Mouse (Mus musculus): ENCODE data around the gene Olfr381.
"Not testable (repeated sequence)": the region's sequence is repeated elsewhere in the genome, so short reads cannot be mapped to it uniquely, and the experiment has no call there.

The Olfr381 gene

DNA sequence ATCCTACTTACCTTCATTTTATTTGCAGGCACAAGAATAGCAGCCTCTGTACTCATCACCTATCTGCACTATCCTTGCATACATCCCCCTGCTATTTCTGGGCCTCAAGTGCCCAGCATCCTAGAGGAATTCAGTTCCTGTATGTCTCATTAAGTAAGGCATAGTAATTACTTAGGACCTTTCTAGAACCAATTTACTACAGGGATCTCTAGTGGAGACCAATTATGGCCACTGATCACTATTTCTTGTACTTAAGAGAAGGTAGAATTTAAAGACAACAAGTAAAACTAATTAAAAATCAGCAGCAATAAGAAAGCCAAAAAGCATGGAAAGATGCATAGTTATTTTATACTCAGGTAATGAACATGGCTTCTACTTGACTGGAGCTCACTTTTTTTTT lies at the start of gene Olfr381:
TSS of gene Olfr381 (minus strand) at position 101 of the 400 bp plus-strand sequence.
- DNase-seq (ENCODE audit: low read depth): no peak

- not testable (repeated sequence) for DNase-seq (ENCODE audit: low read depth)
Observed at GRCm38 (mm10) chr11:73528971-73529370, 37.6 kb upstream of the Olfr381 start.

GRCm38 (mm10) chr11:73517097-73517496 lies 25.7 kb upstream of the Olfr381 start, which contains the start of gene Olfr382:
Gene Olfr382, minus strand, starts transcription at chr11:73517197.
- DNase-seq (ENCODE audit: low read depth): no peak

DNA sequence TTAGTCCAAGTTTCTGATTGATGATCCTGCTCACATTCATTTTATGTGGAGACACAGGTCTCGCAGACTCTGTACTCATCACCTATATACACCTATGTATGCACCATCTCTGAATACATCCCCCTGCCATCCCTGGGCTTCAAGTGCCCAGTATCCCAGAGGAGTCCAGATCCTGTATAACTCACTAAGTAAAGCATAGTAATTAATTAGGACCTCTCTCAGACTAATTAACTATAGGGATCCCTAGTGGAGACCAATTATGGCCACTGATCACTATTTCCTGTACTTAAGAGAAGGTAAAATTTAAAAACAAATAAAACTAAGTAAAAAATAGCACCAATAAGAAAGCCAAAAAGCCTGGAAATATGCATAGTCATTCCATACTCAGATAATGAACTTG lies 34.0 kb downstream of the Olfr381 start, which contains the start of gene Olfr380:
TSS of gene Olfr380 (minus strand) at position 101 of the 400 bp plus-strand sequence.
- DNase-seq (ENCODE audit: low read depth): no peak
